Mouse (Mus musculus) skeletal muscle tissue, adult 2 months (tissue): Measurements from ENCODE around the gene Lypd6b.

Experiments
- DNase-seq: peaks from one replicate; pipeline ENCODE4 v3.0.0-alpha.2; 2012; ENCODE audit warnings: low read depth, low spot score

Lypd6b gene

GRCm38 (mm10) chr2:49869782-49870514 lies 82.5 kb downstream of the Lypd6b start:
- DNase-seq: no peak

- DNase-seq: no peak
Measured at GRCm38 (mm10) chr2:49871012-49871411, 83.5 kb downstream of the Lypd6b start.

- DNase-seq: no peak
Measured at GRCm38 (mm10) chr2:49880507-49880906, 93.0 kb downstream of the Lypd6b start.

GRCm38 (mm10) chr2:49881002-49881401 lies 93.5 kb downstream of the Lypd6b start:
- DNase-seq: no peak

- no peak for DNase-seq
Measured at GRCm38 (mm10) chr2:49882461-49882860, 95.0 kb downstream of the Lypd6b start.

GRCm38 (mm10) chr2:49883990-49884389 lies 96.5 kb downstream of the Lypd6b start:
- DNase-seq: no peak

- no peak for DNase-seq
Measured at GRCm38 (mm10) chr2:49886209-49886608, 98.7 kb downstream of the Lypd6b start.

GRCm38 (mm10) chr2:49888346-49888745 lies 100.9 kb downstream of the Lypd6b start:
- DNase-seq: no peak

GRCm38 (mm10) chr2:49890727-49891126 lies 103.2 kb downstream of the Lypd6b start:
- no peak for DNase-seq

- DNase-seq: no peak
Measured at GRCm38 (mm10) chr2:49909838-49910407, 122.4 kb downstream of the Lypd6b start.

GRCm38 (mm10) chr2:49911296-49912034 lies 124.0 kb downstream of the Lypd6b start:
- no peak for DNase-seq

- DNase-seq: no peak
Measured at GRCm38 (mm10) chr2:49912261-49912895, 124.9 kb downstream of the Lypd6b start.

GRCm38 (mm10) chr2:49917489-49917888 lies 130.0 kb downstream of the Lypd6b start:
- no peak for DNase-seq

GRCm38 (mm10) chr2:49918132-49918531 lies 130.6 kb downstream of the Lypd6b start:
- DNase-seq: no peak

GRCm38 (mm10) chr2:49918692-49919091 lies 131.2 kb downstream of the Lypd6b start:
- DNase-seq: no peak

GRCm38 (mm10) chr2:49921948-49922347 lies 134.5 kb downstream of the Lypd6b start:
- no peak for DNase-seq

GRCm38 (mm10) chr2:49922810-49923209 lies 135.3 kb downstream of the Lypd6b start:
- no peak for DNase-seq

GRCm38 (mm10) chr2:49926186-49926585 lies 138.7 kb downstream of the Lypd6b start:
- DNase-seq: no peak

- DNase-seq: no peak
Measured at GRCm38 (mm10) chr2:49927362-49927761, 139.9 kb downstream of the Lypd6b start.

- DNase-seq: peak; percentile 9
Measured at GRCm38 (mm10) chr2:49929931-49930330, 142.4 kb downstream of the Lypd6b start.

GRCm38 (mm10) chr2:49937621-49938020 lies 150.1 kb downstream of the Lypd6b start:
- DNase-seq: no peak

GRCm38 (mm10) chr2:49938246-49938645 lies 150.8 kb downstream of the Lypd6b start:
- DNase-seq: no peak
